Mouse (Mus musculus): ENCODE results near the gene Ccl26.

DNA sequence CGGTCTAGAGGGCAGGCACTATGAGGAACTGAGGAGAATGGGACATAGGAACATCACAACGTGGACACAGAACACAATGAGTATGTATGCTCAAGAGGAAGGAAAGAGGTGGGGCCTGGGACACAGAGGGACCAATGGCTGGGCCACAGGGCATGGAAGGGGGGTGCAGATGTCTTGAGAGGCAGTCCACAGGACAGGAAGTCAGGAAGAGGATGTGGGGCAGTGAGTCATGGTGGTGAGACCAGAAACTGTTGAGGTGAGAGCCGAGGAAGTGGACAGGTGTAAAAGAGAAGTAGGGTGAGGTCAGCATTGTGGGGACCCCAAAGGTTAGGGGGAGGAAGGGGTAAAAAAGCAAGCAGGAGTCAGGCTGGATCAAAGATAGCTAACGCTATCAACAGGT lies 26.0 kb downstream of the Ccl26 start:
- no peak for TF ChIP-seq ZC3H11A (IDR thresholded peaks at IDR 0.05; ENCODE audit: borderline replicate concordance, low read depth, low read length)
- no peak for TF ChIP-seq MAFK (IDR thresholded peaks at IDR 0.05; ENCODE audit: insufficient read depth, low read depth, low read length)
